Mouse (Mus musculus) bone marrow, adult 2 months (tissue): ENCODE results near the gene Aif1.

Experiments used
- CTCF ChIP-seq: fragments of 200-500 bp; IDR thresholded peaks from 2 replicates; pipeline ENCODE4 v1.5.1; 2011; ENCODE audit warnings: low read length, control low read depth; ENCODE audit not compliant: control insufficient read depth, insufficient read depth
- POLR2A ChIP-seq: fragments of 200-500 bp; IDR thresholded peaks from 2 replicates; pipeline ENCODE4 v1.6.1; 2011; ENCODE audit warnings: low read depth, mild to moderate bottlenecking, control low read depth, low read length, borderline replicate concordance; ENCODE audit not compliant: control insufficient read depth

GRCm38 (mm10) chr17:35125578-35125977 lies 50.3 kb downstream of the Aif1 start:
- TF ChIP-seq CTCF (no peak), POLR2A (no peak)
